Mouse (Mus musculus): ENCODE measurements around the gene Nin. TPM values are rescaled to one million over a fixed set of nuclear protein-coding genes. Genes with fewer than 3 reads are reported as not detected.

Nin gene
- polyA plus RNA-seq, 1 experiment from 2014 or later: 7.9 TPM

- ATAC-seq (replicated peaks; ENCODE audit: extremely low read depth, insufficient read depth, low FRiP score): no peak
- H3K27me3 ChIP-seq (ENCODE audit: control insufficient read depth, insufficient read depth, low read length): no peaks in the 10 kb centered on the region
- H3K36me3 ChIP-seq (ENCODE audit: control insufficient read depth, insufficient read depth): no peaks in the 10 kb centered on the region
- no peak overlapping the region for H3K27ac ChIP-seq (ENCODE audit: low read length)
- H3K4me3 ChIP-seq (ENCODE audit: low read length): no peak overlapping the region
- no peak overlapping the region for H3K4me2 ChIP-seq (ENCODE audit: low read depth, low read length)
- WGBS: 94% methylated on average over 4 of the region's 4 CpGs
- H3K4me1 ChIP-seq (ENCODE audit: control insufficient read depth, insufficient read depth, low read length): peaks cover 6% of the 10 kb centered on the region
- H3K9ac ChIP-seq (ENCODE audit: low read length): no peak overlapping the region
- no peaks in the 10 kb centered on the region for H3K9me3 ChIP-seq (replicated peaks; ENCODE audit: control insufficient read depth, low read length)
These were observed 29.8 kb downstream of the Nin start for GRCm38 (mm10) chr12:70083737-70084136.

DNA sequence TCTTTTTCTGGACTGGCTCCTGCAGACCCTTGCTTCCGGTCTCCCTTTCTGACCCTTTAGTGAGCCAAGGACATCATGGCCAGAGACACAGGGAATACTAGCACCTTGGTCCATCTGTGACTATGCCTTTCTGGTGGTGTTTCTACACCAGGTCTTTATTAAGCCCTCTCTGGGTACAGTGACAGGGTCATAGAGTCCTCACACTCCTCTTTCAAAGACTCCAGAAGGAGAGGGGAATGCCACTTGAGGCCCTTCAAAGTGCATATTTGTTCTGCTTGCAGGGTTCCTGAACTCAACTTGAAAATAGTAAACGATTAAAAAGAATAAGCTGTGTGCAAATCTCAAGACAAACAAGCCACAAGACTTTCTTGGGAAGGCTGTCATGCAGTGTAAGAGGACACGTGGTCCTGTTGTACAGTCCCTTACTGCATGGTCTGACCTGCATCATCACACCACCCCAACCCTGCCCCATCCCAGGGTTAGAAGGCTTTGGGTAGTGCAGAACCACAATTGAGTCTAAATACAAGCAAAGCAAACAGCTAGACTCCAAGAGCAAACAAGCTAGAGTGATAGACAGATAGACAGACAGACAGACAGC lies 30.5 kb downstream of the Nin start:
- Histone ChIP-seq H3K27me3 (ENCODE audit: control insufficient read depth, insufficient read depth, low read length) (no peaks in the 10 kb centered on the region), H3K4me3 (ENCODE audit: low read length) (no peak overlapping the region), H3K4me1 (ENCODE audit: control insufficient read depth, insufficient read depth, low read length) (peaks cover 6% of the 10 kb centered on the region), H3K27ac (ENCODE audit: low read length) (no peak overlapping the region), H3K4me2 (ENCODE audit: low read depth, low read length) (no peak overlapping the region), H3K36me3 (ENCODE audit: control insufficient read depth, insufficient read depth) (no peaks in the 10 kb centered on the region; the same call in 1 of the 2 replicates), H3K9me3 (replicated peaks; ENCODE audit: control insufficient read depth, low read length) (no peaks in the 10 kb centered on the region), H3K9ac (ENCODE audit: low read length) (no peak overlapping the region)
- ATAC-seq (replicated peaks; ENCODE audit: extremely low read depth, insufficient read depth, low FRiP score): no peak
- 91% methylated on average over 3 of the region's 3 CpGs for WGBS

- Histone ChIP-seq H3K9ac (ENCODE audit: low read length) (no peak overlapping the region), H3K4me3 (ENCODE audit: low read length) (no peak overlapping the region), H3K4me1 (ENCODE audit: control insufficient read depth, insufficient read depth, low read length) (peaks cover 6% of the 10 kb centered on the region), H3K27ac (ENCODE audit: low read length) (no peak overlapping the region), H3K9me3 (replicated peaks; ENCODE audit: control insufficient read depth, low read length) (no peaks in the 10 kb centered on the region), H3K4me2 (ENCODE audit: low read depth, low read length) (no peak overlapping the region), H3K27me3 (ENCODE audit: control insufficient read depth, insufficient read depth, low read length) (no peaks in the 10 kb centered on the region), H3K36me3 (ENCODE audit: control insufficient read depth, insufficient read depth) (peaks cover 4% of the 10 kb centered on the region; the same call in 1 of the 2 replicates)
- no peak for ATAC-seq (replicated peaks; ENCODE audit: extremely low read depth, insufficient read depth, low FRiP score)
- 87% methylated on average over 9 of the region's 9 CpGs for WGBS
These were observed 31.0 kb downstream of the Nin start for GRCm38 (mm10) chr12:70082485-70082884.

GRCm38 (mm10) chr12:70078471-70079025 lies 35.0 kb downstream of the Nin start:
- Histone ChIP-seq H3K9ac (ENCODE audit: low read length) (no peak overlapping the region), H3K4me2 (ENCODE audit: low read depth, low read length) (no peak overlapping the region), H3K4me3 (ENCODE audit: low read length) (no peak overlapping the region), H3K9me3 (replicated peaks; ENCODE audit: control insufficient read depth, low read length) (no peaks in the 10 kb centered on the region), H3K27ac (ENCODE audit: low read length) (no peak overlapping the region), H3K27me3 (ENCODE audit: control insufficient read depth, insufficient read depth, low read length) (no peaks in the 10 kb centered on the region), H3K36me3 (ENCODE audit: control insufficient read depth, insufficient read depth) (peaks cover 6% of the 10 kb centered on the region; the same call in 1 of the 2 replicates), H3K4me1 (ENCODE audit: control insufficient read depth, insufficient read depth, low read length) (peaks cover 5% of the 10 kb centered on the region; the same call in 1 of the 2 replicates)
- ATAC-seq (replicated peaks; ENCODE audit: extremely low read depth, insufficient read depth, low FRiP score): no peak
- WGBS: 77% methylated on average over 7 of the region's 7 CpGs

GRCm38 (mm10) chr12:70076493-70076892 lies 37.0 kb downstream of the Nin start:
- 91% methylated on average over 11 of the region's 11 CpGs for WGBS
- no peak for ATAC-seq (replicated peaks; ENCODE audit: extremely low read depth, insufficient read depth, low FRiP score)
- Histone ChIP-seq H3K9ac (ENCODE audit: low read length) (no peak overlapping the region), H3K36me3 (ENCODE audit: control insufficient read depth, insufficient read depth) (peaks cover 6% of the 10 kb centered on the region; the same call in 1 of the 2 replicates), H3K4me3 (ENCODE audit: low read length) (no peak overlapping the region), H3K27ac (ENCODE audit: low read length) (no peak overlapping the region), H3K27me3 (ENCODE audit: control insufficient read depth, insufficient read depth, low read length) (no peaks in the 10 kb centered on the region), H3K9me3 (replicated peaks; ENCODE audit: control insufficient read depth, low read length) (no peaks in the 10 kb centered on the region), H3K4me1 (ENCODE audit: control insufficient read depth, insufficient read depth, low read length) (peaks cover 11% of the 10 kb centered on the region; the same call in 1 of the 2 replicates), H3K4me2 (ENCODE audit: low read depth, low read length) (no peak overlapping the region)

DNA sequence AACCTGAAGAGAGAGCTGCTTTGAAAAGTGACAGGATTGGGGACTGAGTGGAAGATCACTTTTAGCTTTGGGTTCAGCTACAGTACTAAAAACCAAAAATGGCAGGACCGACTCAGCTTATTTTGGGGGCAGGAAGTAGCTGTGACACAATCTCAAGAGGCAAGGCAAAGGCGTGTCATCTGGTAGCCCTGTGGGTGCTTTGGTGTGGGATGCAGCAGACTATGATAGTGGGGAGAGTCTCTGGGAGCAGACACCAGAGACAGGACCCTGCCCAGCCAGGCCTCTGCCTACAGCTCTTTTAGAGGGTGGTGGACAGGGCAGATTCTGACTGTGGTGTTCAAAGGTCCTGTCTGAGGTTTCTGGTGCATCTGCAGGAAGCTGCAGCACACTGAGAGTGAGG lies 38.5 kb downstream of the Nin start:
- no peak overlapping the region for H3K27ac ChIP-seq (ENCODE audit: low read length)
- no peaks in the 10 kb centered on the region for H3K9me3 ChIP-seq (replicated peaks; ENCODE audit: control insufficient read depth, low read length)
- 63% methylated on average over 2 of the region's 2 CpGs for WGBS
- peaks cover 6% of the 10 kb centered on the region; the same call in 1 of the 2 replicates for H3K36me3 ChIP-seq (ENCODE audit: control insufficient read depth, insufficient read depth)
- no peak overlapping the region for H3K9ac ChIP-seq (ENCODE audit: low read length)
- no peak overlapping the region for H3K4me2 ChIP-seq (ENCODE audit: low read depth, low read length)
- peaks cover 11% of the 10 kb centered on the region; the same call in 1 of the 2 replicates for H3K4me1 ChIP-seq (ENCODE audit: control insufficient read depth, insufficient read depth, low read length)
- H3K27me3 ChIP-seq (ENCODE audit: control insufficient read depth, insufficient read depth, low read length): no peaks in the 10 kb centered on the region
- ATAC-seq (replicated peaks; ENCODE audit: extremely low read depth, insufficient read depth, low FRiP score): no peak
- H3K4me3 ChIP-seq (ENCODE audit: low read length): no peak overlapping the region

GRCm38 (mm10) chr12:70070888-70071287 lies 42.6 kb downstream of the Nin start:
- Histone ChIP-seq H3K4me1 (ENCODE audit: control insufficient read depth, insufficient read depth, low read length) (peaks cover 13% of the 10 kb centered on the region; the same call in 1 of the 2 replicates), H3K36me3 (ENCODE audit: control insufficient read depth, insufficient read depth) (no peaks in the 10 kb centered on the region), H3K9me3 (replicated peaks; ENCODE audit: control insufficient read depth, low read length) (no peaks in the 10 kb centered on the region), H3K27me3 (ENCODE audit: control insufficient read depth, insufficient read depth, low read length) (no peaks in the 10 kb centered on the region), H3K4me3 (ENCODE audit: low read length) (no peak overlapping the region), H3K4me2 (ENCODE audit: low read depth, low read length) (no peak overlapping the region), H3K9ac (ENCODE audit: low read length) (no peak overlapping the region), H3K27ac (ENCODE audit: low read length) (no peak overlapping the region)
- 83% methylated on average over 7 of the region's 7 CpGs for WGBS
- no peak for ATAC-seq (replicated peaks; ENCODE audit: extremely low read depth, insufficient read depth, low FRiP score)

DNA sequence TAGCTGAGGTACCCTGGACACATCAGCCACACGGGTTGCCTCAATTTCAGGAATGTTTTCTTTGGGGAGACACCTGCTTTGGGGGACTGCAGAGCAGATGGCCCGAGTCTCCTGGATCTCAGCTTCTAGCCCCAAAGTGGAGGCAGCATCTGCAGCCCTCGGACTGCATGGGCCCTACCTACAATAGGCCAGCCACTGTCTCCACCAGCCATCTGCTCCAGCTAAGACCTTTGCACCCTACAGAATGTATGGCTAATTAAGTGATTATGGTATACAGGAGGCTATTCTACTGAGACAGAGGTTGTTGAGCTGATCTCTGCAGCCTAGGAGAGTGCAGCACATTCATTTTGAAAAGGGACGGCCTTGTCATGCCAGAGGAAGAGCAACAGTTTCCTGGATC lies 43.2 kb downstream of the Nin start:
- Histone ChIP-seq H3K4me3 (ENCODE audit: low read length) (no peak overlapping the region), H3K4me2 (ENCODE audit: low read depth, low read length) (no peak overlapping the region), H3K4me1 (ENCODE audit: control insufficient read depth, insufficient read depth, low read length) (peaks cover 13% of the 10 kb centered on the region; the same call in 1 of the 2 replicates), H3K27me3 (ENCODE audit: control insufficient read depth, insufficient read depth, low read length) (no peaks in the 10 kb centered on the region), H3K27ac (ENCODE audit: low read length) (no peak overlapping the region), H3K36me3 (ENCODE audit: control insufficient read depth, insufficient read depth) (no peaks in the 10 kb centered on the region), H3K9ac (ENCODE audit: low read length) (no peak overlapping the region), H3K9me3 (replicated peaks; ENCODE audit: control insufficient read depth, low read length) (no peaks in the 10 kb centered on the region)
- 74% methylated on average over 4 of the region's 4 CpGs for WGBS
- no peak for ATAC-seq (replicated peaks; ENCODE audit: extremely low read depth, insufficient read depth, low FRiP score)

DNA sequence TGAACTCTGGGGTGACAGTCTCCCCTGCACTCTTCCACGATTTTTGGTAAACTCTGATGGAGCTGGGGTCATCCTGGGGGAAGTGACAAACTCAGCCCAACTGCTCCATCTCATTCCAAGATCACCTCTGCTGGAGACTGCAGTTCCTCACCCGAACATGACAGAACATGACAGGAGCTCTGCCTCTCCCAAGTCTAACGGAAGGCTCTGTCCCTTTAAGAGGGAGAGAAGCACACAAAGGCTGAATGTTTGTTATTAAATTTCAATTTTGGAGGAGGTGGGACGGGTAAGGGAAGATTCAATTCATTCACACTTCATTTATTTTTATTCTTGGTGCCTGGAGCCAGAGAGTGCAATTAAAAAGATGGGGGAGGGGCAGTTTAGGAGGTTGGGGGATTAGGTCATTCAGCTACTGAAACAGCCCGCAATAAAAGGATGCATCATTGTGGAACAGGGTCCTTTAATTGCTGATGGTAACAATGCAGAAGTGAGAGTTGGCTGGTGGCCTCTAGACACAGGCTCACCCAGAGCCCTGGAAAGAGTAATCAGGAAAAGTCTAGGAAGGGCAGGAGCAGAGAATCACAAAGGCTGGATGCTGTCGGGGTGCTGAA lies 44.8 kb downstream of the Nin start:
- no peaks in the 10 kb centered on the region for H3K27me3 ChIP-seq (ENCODE audit: control insufficient read depth, insufficient read depth, low read length)
- no peak overlapping the region for H3K4me3 ChIP-seq (ENCODE audit: low read length)
- H3K4me1 ChIP-seq (ENCODE audit: control insufficient read depth, insufficient read depth, low read length): peaks cover 10% of the 10 kb centered on the region; the same call in 1 of the 2 replicates
- WGBS: 46% methylated on average over 6 of the region's 6 CpGs
- no peak overlapping the region for H3K4me2 ChIP-seq (ENCODE audit: low read depth, low read length)
- H3K9ac ChIP-seq (ENCODE audit: low read length): no peak overlapping the region
- H3K27ac ChIP-seq (ENCODE audit: low read length): no peak overlapping the region
- ATAC-seq (replicated peaks; ENCODE audit: extremely low read depth, insufficient read depth, low FRiP score): no peak
- no peaks in the 10 kb centered on the region for H3K36me3 ChIP-seq (ENCODE audit: control insufficient read depth, insufficient read depth)
- no peaks in the 10 kb centered on the region for H3K9me3 ChIP-seq (replicated peaks; ENCODE audit: control insufficient read depth, low read length)
